ENCODE assay signal across 8 mouse cellular contexts in genomic region chr8:106169017-106169933, GRCm38 (mm10). TPM values are rescaled to one million over a fixed set of nuclear protein-coding genes. Genes with fewer than 3 reads are reported as not detected.
DNase-seq lines count a peak whose midpoint lies in the region; ATAC-seq lines count a peak whose summit lies in the region.

No protein-coding gene starts in this region.

- H3K4me1 ChIP-seq in forebrain, embryonic 15.5 days: peaks cover 18% of the 10 kb centered on the region
- peaks cover 8% of the 10 kb centered on the region; the same call in 1 of the 2 replicates for H3K4me1 ChIP-seq in hindbrain, embryonic 14.5 days (replicated peaks; ENCODE audit: control insufficient read depth, insufficient read depth, low read length)
- H3K4me1 ChIP-seq in liver, embryonic 11.5 days (replicated peaks; ENCODE audit: control insufficient read depth, insufficient read depth, low read length): peaks cover 6% of the 10 kb centered on the region
- H3K4me1 ChIP-seq in midbrain, embryonic 15.5 days: peaks cover 19% of the 10 kb centered on the region
- H3K4me1 ChIP-seq in stomach, embryonic 15.5 days: 0 out of 2 replicates have a peak, but pooled peaks cover 6% of the 10 kb centered on the region

- H3K27ac ChIP-seq in forebrain, embryonic 15.5 days (replicated peaks): peak overlapping the region; percentile 95
- peak overlapping the region; percentile 97 for H3K27ac ChIP-seq in hindbrain, embryonic 14.5 days
- peak overlapping the region; percentile 86 for H3K27ac ChIP-seq in liver, embryonic 11.5 days (ENCODE audit: low read depth, low read length)
- peak overlapping the region; percentile 92 for H3K27ac ChIP-seq in midbrain, embryonic 15.5 days
- H3K27ac ChIP-seq in stomach, embryonic 15.5 days: peak overlapping the region; percentile 73

- H3K4me3 ChIP-seq in forebrain, embryonic 15.5 days: peak overlapping the region; percentile 97
- H3K4me3 ChIP-seq in hindbrain, embryonic 14.5 days (replicated peaks; ENCODE audit: low read length): peak overlapping the region; percentile 84
- peak overlapping the region; percentile 88 for H3K4me3 ChIP-seq in liver, embryonic 11.5 days (ENCODE audit: low read depth, low read length)
- H3K4me3 ChIP-seq in midbrain, embryonic 15.5 days: peak overlapping the region; percentile 90
- peak overlapping the region; percentile 76 for H3K4me3 ChIP-seq in stomach, embryonic 15.5 days (replicated peaks)

- peak; percentile 81 for ATAC-seq in forebrain, embryonic 15.5 days (replicated peaks)
- ATAC-seq in hindbrain, embryonic 14.5 days (ENCODE audit: low FRiP score): peak; percentile 78
- ATAC-seq in liver, embryonic 11.5 days (replicated peaks; ENCODE audit: low FRiP score): peak; percentile 63
- peak; percentile 87 for ATAC-seq in midbrain, embryonic 15.5 days (replicated peaks)
- peak; percentile 63 for ATAC-seq in stomach, embryonic 15.5 days (ENCODE audit: insufficient read depth, low FRiP score, low read depth)

- H3K27me3 ChIP-seq in forebrain, embryonic 15.5 days: no peaks in the 10 kb centered on the region
- no peaks in the 10 kb centered on the region for H3K27me3 ChIP-seq in hindbrain, embryonic 14.5 days (ENCODE audit: control insufficient read depth, insufficient read depth, low read length)
- no peaks in the 10 kb centered on the region for H3K27me3 ChIP-seq in liver, embryonic 11.5 days (replicated peaks; ENCODE audit: control insufficient read depth, insufficient read depth, low read length)
- no peaks in the 10 kb centered on the region for H3K27me3 ChIP-seq in midbrain, embryonic 15.5 days (replicated peaks)
- no peaks in the 10 kb centered on the region for H3K27me3 ChIP-seq in stomach, embryonic 15.5 days (replicated peaks)

- peak; percentile 30 for DNase-seq in kidney, adult 18-20 months
- DNase-seq in kidney, adult 8-10 months: no peak
- DNase-seq in adrenal gland, postnatal 36 days: peak; percentile 42 to 48
- DNase-seq in hindbrain, embryonic 14.5 days (ENCODE audit: low spot score): no peak
- DNase-seq in liver, embryonic 11.5 days (ENCODE audit: low spot score): peak; percentile 66

- 0 out of 2 replicates have a peak, but pooled peaks cover 5% of the 10 kb centered on the region for H3K36me3 ChIP-seq in forebrain, embryonic 15.5 days
- peaks cover 3% of the 10 kb centered on the region; the same call in 1 of the 2 replicates for H3K36me3 ChIP-seq in hindbrain, embryonic 14.5 days (replicated peaks; ENCODE audit: control insufficient read depth, insufficient read depth)
- H3K36me3 ChIP-seq in liver, embryonic 11.5 days (ENCODE audit: control insufficient read depth, insufficient read depth, low read length): no peaks in the 10 kb centered on the region
- peaks cover 3% of the 10 kb centered on the region; the same call in 1 of the 2 replicates for H3K36me3 ChIP-seq in midbrain, embryonic 15.5 days (replicated peaks)
- H3K36me3 ChIP-seq in stomach, embryonic 15.5 days: no peaks in the 10 kb centered on the region

- peak overlapping the region; percentile 94 for H3K9ac ChIP-seq in forebrain, embryonic 15.5 days (replicated peaks)
- H3K9ac ChIP-seq in hindbrain, embryonic 14.5 days: peak overlapping the region; percentile 85
- peak overlapping the region; percentile 86 for H3K9ac ChIP-seq in liver, embryonic 11.5 days (ENCODE audit: low read depth, low read length)
- H3K9ac ChIP-seq in midbrain, embryonic 15.5 days: peak overlapping the region; percentile 88
- peak overlapping the region; percentile 57 for H3K9ac ChIP-seq in stomach, embryonic 15.5 days

- H3K9me3 ChIP-seq in forebrain, embryonic 15.5 days: no peaks in the 10 kb centered on the region
- no peaks in the 10 kb centered on the region for H3K9me3 ChIP-seq in hindbrain, embryonic 14.5 days (ENCODE audit: control insufficient read depth, low read length)
- H3K9me3 ChIP-seq in liver, embryonic 11.5 days (ENCODE audit: control insufficient read depth, low read length): no peaks in the 10 kb centered on the region
- no peaks in the 10 kb centered on the region for H3K9me3 ChIP-seq in midbrain, embryonic 15.5 days
- H3K9me3 ChIP-seq in stomach, embryonic 15.5 days: no peaks in the 10 kb centered on the region

- H3K4me2 ChIP-seq in forebrain, embryonic 15.5 days (replicated peaks): peak overlapping the region; percentile 95
- peak overlapping the region; percentile 78 for H3K4me2 ChIP-seq in hindbrain, embryonic 14.5 days (replicated peaks)
- H3K4me2 ChIP-seq in liver, embryonic 11.5 days: peak overlapping the region; percentile 98
- peak overlapping the region; percentile 83 for H3K4me2 ChIP-seq in midbrain, embryonic 15.5 days
- peak overlapping the region; percentile 88 for H3K4me2 ChIP-seq in stomach, embryonic 15.5 days

- WGBS in forebrain, embryonic 15.5 days: 2% methylated on average over 54 of the region's 54 CpGs
- WGBS in hindbrain, embryonic 14.5 days: 2% methylated on average over 53 of the region's 54 CpGs
- 1% methylated on average over 54 of the region's 54 CpGs for WGBS in liver, embryonic 11.5 days
- WGBS in midbrain, embryonic 15.5 days: 2% methylated on average over 53 of the region's 54 CpGs
- WGBS in stomach, embryonic 15.5 days: under 1% methylated on average over 54 of the region's 54 CpGs

RNA-seq across cellular contexts. Expression of gene Slc7a6, which starts 0.6 kb away (rescaled TPM):
- total RNA-seq in adrenal gland, postnatal 36 days (2021): 10 to 100 TPM; 28.4 to 33.1 TPM
- 62.2 and 69.2 TPM in 2 replicates for polyA plus RNA-seq in forebrain, embryonic 15.5 days (2015; fragmentation: Nextera tagmentation; extraction: Ambion mirVana)
- 65.8 and 67.3 TPM in 2 replicates for polyA plus RNA-seq in hindbrain, embryonic 14.5 days (2014; fragmentation: Nextera tagmentation; extraction: Ambion mirVana)
- polyA plus RNA-seq in liver, embryonic 11.5 days (2014; fragmentation: Nextera tagmentation; extraction: Ambion mirVana): 46.3 and 52.5 TPM in 2 replicates
- polyA plus RNA-seq in midbrain, embryonic 15.5 days (2015; fragmentation: Nextera tagmentation; extraction: Ambion mirVana): 62.7 and 65.0 TPM in 2 replicates
- polyA plus RNA-seq in stomach, embryonic 15.5 days (2015; fragmentation: Nextera tagmentation; extraction: Ambion mirVana): 39.8 and 47.3 TPM in 2 replicates

RNA-seq across cellular contexts. Expression of gene Pla2g15, which starts 19.1 kb away (rescaled TPM):
- total RNA-seq in adrenal gland, postnatal 36 days (2021): 10 to 100 TPM; 17.4 to 29.6 TPM
- 16.6 and 20.1 TPM in 2 replicates for polyA plus RNA-seq in forebrain, embryonic 15.5 days (2015; fragmentation: Nextera tagmentation; extraction: Ambion mirVana)
- 7.9 and 9.1 TPM in 2 replicates for polyA plus RNA-seq in hindbrain, embryonic 14.5 days (2014; fragmentation: Nextera tagmentation; extraction: Ambion mirVana)
- 9.2 and 9.6 TPM in 2 replicates for polyA plus RNA-seq in liver, embryonic 11.5 days (2014; fragmentation: Nextera tagmentation; extraction: Ambion mirVana)
- 23.3 and 24.3 TPM in 2 replicates for polyA plus RNA-seq in midbrain, embryonic 15.5 days (2015; fragmentation: Nextera tagmentation; extraction: Ambion mirVana)
- polyA plus RNA-seq in stomach, embryonic 15.5 days (2015; fragmentation: Nextera tagmentation; extraction: Ambion mirVana): 11.9 and 12.3 TPM in 2 replicates

RNA-seq across cellular contexts. Expression of gene Esrp2, which starts 32.5 kb away (rescaled TPM):
- 1 to 10 TPM; 1.1 to 3.5 TPM for total RNA-seq in adrenal gland, postnatal 36 days (2021)
- 0.06 and 0.23 TPM in 2 replicates for polyA plus RNA-seq in forebrain, embryonic 15.5 days (2015; fragmentation: Nextera tagmentation; extraction: Ambion mirVana)
- polyA plus RNA-seq in hindbrain, embryonic 14.5 days (2014; fragmentation: Nextera tagmentation; extraction: Ambion mirVana): 0.19 TPM in 1 of 2 replicates, not detected in the other
- polyA plus RNA-seq in liver, embryonic 11.5 days (2014; fragmentation: Nextera tagmentation; extraction: Ambion mirVana): 11.6 and 12.7 TPM in 2 replicates
- 0.37 and 0.38 TPM in 2 replicates for polyA plus RNA-seq in midbrain, embryonic 15.5 days (2015; fragmentation: Nextera tagmentation; extraction: Ambion mirVana)
- polyA plus RNA-seq in stomach, embryonic 15.5 days (2015; fragmentation: Nextera tagmentation; extraction: Ambion mirVana): 45.8 and 46.1 TPM in 2 replicates

RNA-seq across cellular contexts. Expression of gene Slc7a6os, which starts 41.5 kb away (rescaled TPM):
- total RNA-seq in adrenal gland, postnatal 36 days (2021): 10 to 100 TPM; 26.3 to 28.6 TPM
- polyA plus RNA-seq in forebrain, embryonic 15.5 days (2015; fragmentation: Nextera tagmentation; extraction: Ambion mirVana): 41.1 and 43.8 TPM in 2 replicates
- 29.2 and 30.2 TPM in 2 replicates for polyA plus RNA-seq in hindbrain, embryonic 14.5 days (2014; fragmentation: Nextera tagmentation; extraction: Ambion mirVana)
- 34.8 and 36.5 TPM in 2 replicates for polyA plus RNA-seq in liver, embryonic 11.5 days (2014; fragmentation: Nextera tagmentation; extraction: Ambion mirVana)
- 35.2 and 36.2 TPM in 2 replicates for polyA plus RNA-seq in midbrain, embryonic 15.5 days (2015; fragmentation: Nextera tagmentation; extraction: Ambion mirVana)
- 32.0 and 35.4 TPM in 2 replicates for polyA plus RNA-seq in stomach, embryonic 15.5 days (2015; fragmentation: Nextera tagmentation; extraction: Ambion mirVana)

RNA-seq across cellular contexts. Expression of gene Prmt7, which starts 41.5 kb away (rescaled TPM):
- total RNA-seq in adrenal gland, postnatal 36 days (2021): 10 to 100 TPM; 27.0 to 28.2 TPM
- polyA plus RNA-seq in forebrain, embryonic 15.5 days (2015; fragmentation: Nextera tagmentation; extraction: Ambion mirVana): 50.5 and 52.9 TPM in 2 replicates
- polyA plus RNA-seq in hindbrain, embryonic 14.5 days (2014; fragmentation: Nextera tagmentation; extraction: Ambion mirVana): 57.4 and 61.9 TPM in 2 replicates
- 65.1 and 75.7 TPM in 2 replicates for polyA plus RNA-seq in liver, embryonic 11.5 days (2014; fragmentation: Nextera tagmentation; extraction: Ambion mirVana)
- 63.4 and 64.4 TPM in 2 replicates for polyA plus RNA-seq in midbrain, embryonic 15.5 days (2015; fragmentation: Nextera tagmentation; extraction: Ambion mirVana)
- polyA plus RNA-seq in stomach, embryonic 15.5 days (2015; fragmentation: Nextera tagmentation; extraction: Ambion mirVana): 42.2 and 46.3 TPM in 2 replicates

Comparison
In these comparisons a context has a peak if more than half of its experiments do, and no peak if none do; other contexts are left out.
1. DNase-seq: peak in kidney, adult 18-20 months (single experiment), adrenal gland, postnatal 36 days (2 of 2) and liver, embryonic 11.5 days (single experiment); none in kidney, adult 8-10 months (0 of 2) and hindbrain, embryonic 14.5 days (single experiment).
2. Peak in every context shown above with its lines, with median percentiles within 50 percentile points of each other: ATAC-seq, H3K27ac ChIP-seq, H3K4me2 ChIP-seq, H3K4me3 ChIP-seq and H3K9ac ChIP-seq.